Mouse (Mus musculus): Measurements from ENCODE around the gene Olfr1443. TPM values are rescaled to one million over a fixed set of nuclear protein-coding genes. Genes with fewer than 3 reads are reported as not detected.
"Not testable (repeated sequence)": the region's sequence is repeated elsewhere in the genome, so short reads cannot be mapped to it uniquely, and the experiment has no call there.

Olfr1443 gene
- polyA plus RNA-seq, 1 experiment = not detected

- H3K4me1 ChIP-seq (ENCODE audit: control insufficient read depth, insufficient read depth, insufficient read length, low read length) = no peaks in the 10 kb centered on the region
- no peak overlapping the region for H3K4me3 ChIP-seq (ENCODE audit: insufficient read depth, low read depth, low read length)
- no peak overlapping the region for H3K27ac ChIP-seq (replicated peaks; ENCODE audit: low read depth, low read length)
Observed at GRCm38 (mm10) chr19:12708986-12709385, 31.1 kb downstream of the Olfr1443 start.

- no peak overlapping the region for H3K27ac ChIP-seq (replicated peaks; ENCODE audit: low read depth, low read length)
- no peaks in the 10 kb centered on the region for H3K4me1 ChIP-seq (ENCODE audit: control insufficient read depth, insufficient read depth, insufficient read length, low read length)
- H3K4me3 ChIP-seq (ENCODE audit: insufficient read depth, low read depth, low read length) = no peak overlapping the region
Observed at GRCm38 (mm10) chr19:12719189-12719588, 41.3 kb downstream of the Olfr1443 start.

DNA sequence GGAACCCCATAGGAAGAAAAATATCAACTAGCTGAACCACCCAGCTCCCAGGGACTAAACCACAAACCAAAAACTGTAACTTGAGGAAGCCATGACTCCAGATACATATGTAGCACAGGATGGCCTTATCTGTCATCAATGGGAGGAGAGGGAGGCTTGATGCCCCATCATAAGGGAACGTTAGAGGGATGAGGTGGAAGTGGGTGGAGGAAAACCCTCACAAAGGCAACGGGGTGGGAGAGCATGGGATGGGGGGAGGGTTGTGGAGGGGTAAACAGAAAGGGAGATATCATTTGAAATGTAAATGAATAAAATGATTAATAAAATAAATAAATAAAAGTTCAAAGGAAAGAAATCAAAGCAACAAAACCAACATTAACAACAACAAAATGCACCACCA, 42.6 kb downstream of the Olfr1443 start:
- H3K4me3 ChIP-seq (ENCODE audit: insufficient read depth, low read depth, low read length) = no peak overlapping the region
- H3K27ac ChIP-seq (replicated peaks; ENCODE audit: low read depth, low read length) = no peak overlapping the region
- no peaks in the 10 kb centered on the region for H3K4me1 ChIP-seq (ENCODE audit: control insufficient read depth, insufficient read depth, insufficient read length, low read length)

DNA sequence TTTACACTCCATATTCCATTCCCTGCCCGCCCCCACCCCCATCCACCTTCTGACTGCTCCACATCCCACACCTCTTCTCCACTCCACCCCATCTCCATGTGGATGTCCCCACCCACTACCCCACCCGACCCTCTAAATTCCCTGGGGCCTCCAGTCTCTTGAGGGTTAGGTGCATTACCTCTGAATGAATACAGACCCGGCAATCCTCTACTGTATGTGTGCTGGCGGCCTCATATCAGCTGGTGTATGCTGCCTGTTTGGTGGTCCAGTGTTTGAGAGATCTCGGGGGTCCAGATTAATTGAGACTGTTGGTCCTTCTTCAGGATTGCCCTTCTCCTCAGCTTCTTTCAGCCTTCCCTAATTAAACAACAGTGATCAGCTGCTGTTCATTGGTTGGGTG, 43.0 kb downstream of the Olfr1443 start:
- not testable (repeated sequence) for H3K4me3 ChIP-seq (ENCODE audit: insufficient read depth, low read depth, low read length); H3K27ac ChIP-seq (replicated peaks; ENCODE audit: low read depth, low read length); H3K4me1 ChIP-seq (ENCODE audit: control insufficient read depth, insufficient read depth, insufficient read length, low read length)

- not testable (repeated sequence) for H3K4me1 ChIP-seq (ENCODE audit: control insufficient read depth, insufficient read depth, insufficient read length, low read length); H3K27ac ChIP-seq (replicated peaks; ENCODE audit: low read depth, low read length); H3K4me3 ChIP-seq (ENCODE audit: insufficient read depth, low read depth, low read length)
Observed at GRCm38 (mm10) chr19:12721596-12721995, 43.7 kb downstream of the Olfr1443 start.

GRCm38 (mm10) chr19:12722308-12722707, 44.4 kb downstream of the Olfr1443 start:
- Histone ChIP-seq H3K4me1 (ENCODE audit: control insufficient read depth, insufficient read depth, insufficient read length, low read length) (no peaks in the 10 kb centered on the region), H3K4me3 (ENCODE audit: insufficient read depth, low read depth, low read length) (no peak overlapping the region), H3K27ac (replicated peaks; ENCODE audit: low read depth, low read length) (no peak overlapping the region)

DNA sequence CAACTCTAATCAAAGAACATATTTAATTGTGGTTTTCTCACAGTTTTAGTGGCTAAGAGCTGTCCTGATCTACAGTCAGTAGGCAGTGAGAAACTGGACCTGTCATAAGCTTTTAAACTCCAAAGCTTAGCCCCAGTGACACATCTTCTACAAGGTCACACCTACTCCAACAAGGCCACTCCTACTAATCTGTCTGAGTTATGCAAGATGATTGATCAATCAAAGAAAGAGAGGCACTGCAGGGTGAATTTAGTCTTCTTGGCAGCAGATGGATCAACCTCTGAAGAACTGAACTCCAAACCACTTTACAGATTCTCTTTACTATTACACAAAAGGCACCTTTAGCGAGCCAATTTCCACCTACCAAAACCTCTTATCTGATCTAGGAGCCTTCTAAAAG, 47.9 kb downstream of the Olfr1443 start:
- no peak overlapping the region for H3K27ac ChIP-seq (replicated peaks; ENCODE audit: low read depth, low read length)
- no peak overlapping the region for H3K4me3 ChIP-seq (ENCODE audit: insufficient read depth, low read depth, low read length)
- no peaks in the 10 kb centered on the region for H3K4me1 ChIP-seq (ENCODE audit: control insufficient read depth, insufficient read depth, insufficient read length, low read length)

DNA sequence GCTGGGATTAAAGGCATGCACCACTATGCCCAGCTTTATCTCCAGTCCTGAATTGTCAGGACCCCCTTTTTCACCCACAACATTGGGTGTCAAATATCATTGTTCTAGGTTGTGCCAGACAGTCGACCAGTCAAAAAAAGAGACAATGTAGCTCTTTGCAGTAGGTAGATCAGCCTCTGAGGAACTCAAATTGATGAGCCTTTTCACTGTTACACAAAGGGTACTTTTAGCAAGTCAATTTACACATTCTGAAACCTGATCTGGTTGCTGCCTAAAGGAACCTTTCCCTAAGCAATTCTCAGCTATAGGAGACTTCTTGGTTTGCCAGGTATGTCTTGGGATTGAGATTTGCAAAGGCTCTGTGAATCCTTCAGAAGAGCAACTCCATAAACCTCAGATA, 53.1 kb downstream of the Olfr1443 start:
- Histone ChIP-seq H3K4me3 (ENCODE audit: insufficient read depth, low read depth, low read length) (no peak overlapping the region), H3K27ac (replicated peaks; ENCODE audit: low read depth, low read length) (no peak overlapping the region)

DNA sequence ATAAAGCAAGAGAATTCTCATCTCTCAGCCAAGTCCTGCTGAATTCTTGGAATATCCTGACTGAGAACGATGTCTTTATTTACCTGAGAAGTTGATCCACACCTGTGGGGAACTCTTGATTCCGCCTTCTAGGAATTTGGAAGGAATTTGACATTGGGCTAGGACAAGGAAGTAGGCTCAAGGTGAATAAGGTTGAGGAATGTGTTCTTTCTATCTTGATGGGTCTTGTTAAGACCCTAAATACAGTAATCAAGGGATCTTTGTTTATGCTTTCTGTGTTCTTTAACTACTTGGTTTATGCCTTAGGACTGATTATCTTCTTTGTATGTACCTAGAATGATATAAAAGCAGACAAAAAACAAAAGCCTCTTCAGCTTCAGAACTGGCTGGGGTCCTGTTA, 54.0 kb downstream of the Olfr1443 start:
- Histone ChIP-seq H3K4me3 (ENCODE audit: insufficient read depth, low read depth, low read length) (no peak overlapping the region), H3K27ac (replicated peaks; ENCODE audit: low read depth, low read length) (no peak overlapping the region), H3K4me1 (ENCODE audit: control insufficient read depth, insufficient read depth, insufficient read length, low read length) (no peaks in the 10 kb centered on the region; the same call in 1 of the 2 replicates)

More for the DNA sequence above, 53.1 kb downstream of the Olfr1443 start:
- H3K4me1 ChIP-seq (ENCODE audit: control insufficient read depth, insufficient read depth, insufficient read length, low read length) = no peaks in the 10 kb centered on the region; the same call in 1 of the 2 replicates

Other genes starting within 250 kb of the Olfr1443 start
- gene Mpeg1, start 217.3 kb upstream of the Olfr1443 start, polyA plus RNA-seq (2012; ENCODE audit: insufficient read depth, insufficient read length, missing spikeins) = 6.3 and 7.9 TPM in 2 replicates
- gene Dtx4, start 176.7 kb upstream of the Olfr1443 start, polyA plus RNA-seq (2012; ENCODE audit: insufficient read depth, insufficient read length, missing spikeins) = 8.0 and 8.5 TPM in 2 replicates
- 4.5 and 4.8 TPM in 2 replicates for gene Fam111a, start 132.4 kb upstream of the Olfr1443 start, polyA plus RNA-seq (2012; ENCODE audit: insufficient read depth, insufficient read length, missing spikeins)
- not detected in 2 replicates for gene Gm4952, start 78.1 kb upstream of the Olfr1443 start, polyA plus RNA-seq (2012; ENCODE audit: insufficient read depth, insufficient read length, missing spikeins)
- gene Glyat, start 44.8 kb upstream of the Olfr1443 start, polyA plus RNA-seq (2012; ENCODE audit: insufficient read depth, insufficient read length, missing spikeins) = not detected in 2 replicates
- gene Olfr1442, start 7.7 kb upstream of the Olfr1443 start, polyA plus RNA-seq (2012; ENCODE audit: insufficient read depth, insufficient read length, missing spikeins) = not detected in 2 replicates
- gene Keg1, start 17.7 kb downstream of the Olfr1443 start, polyA plus RNA-seq (2012; ENCODE audit: insufficient read depth, insufficient read length, missing spikeins) = not detected in 2 replicates
- gene Cntf, start 87.5 kb downstream of the Olfr1443 start, polyA plus RNA-seq (2012; ENCODE audit: insufficient read depth, insufficient read length, missing spikeins) = 1.8 and 2.6 TPM in 2 replicates
- 109 and 111 TPM in 2 replicates for gene Zfp91, start 118.0 kb downstream of the Olfr1443 start, polyA plus RNA-seq (2012; ENCODE audit: insufficient read depth, insufficient read length, missing spikeins)
- 0.67 and 1.2 TPM in 2 replicates for gene Lpxn, start 118.1 kb downstream of the Olfr1443 start, polyA plus RNA-seq (2012; ENCODE audit: insufficient read depth, insufficient read length, missing spikeins)
- gene Gm5244, start 168.6 kb downstream of the Olfr1443 start, polyA plus RNA-seq (2012; ENCODE audit: insufficient read depth, insufficient read length, missing spikeins) = not detected in 2 replicates
- not detected in 2 replicates for gene Olfr1444, start 179.2 kb downstream of the Olfr1443 start, polyA plus RNA-seq (2012; ENCODE audit: insufficient read depth, insufficient read length, missing spikeins)
- not detected in 2 replicates for gene Olfr1445, start 205.7 kb downstream of the Olfr1443 start, polyA plus RNA-seq (2012; ENCODE audit: insufficient read depth, insufficient read length, missing spikeins)
- not detected in 2 replicates for gene Olfr1446, start 215.4 kb downstream of the Olfr1443 start, polyA plus RNA-seq (2012; ENCODE audit: insufficient read depth, insufficient read length, missing spikeins)
- not detected in 2 replicates for gene Olfr1447, start 225.6 kb downstream of the Olfr1443 start, polyA plus RNA-seq (2012; ENCODE audit: insufficient read depth, insufficient read length, missing spikeins)
- not detected in 2 replicates for gene Olfr1448, start 246.3 kb downstream of the Olfr1443 start, polyA plus RNA-seq (2012; ENCODE audit: insufficient read depth, insufficient read length, missing spikeins)

Measured in brown adipose tissue, adult 24 weeks (tissue).